Mouse (Mus musculus) heart, embryonic 14.5 days (tissue): ENCODE data around the gene Pkm. TPM values are rescaled to one million over a fixed set of nuclear protein-coding genes. Genes with fewer than 3 reads are reported as not detected.

ENCODE experiments used
- ATAC-seq: fragments of 200-750 bp; cut with Nextera tagmentation; 2 replicates; pipeline ENCODE4 v1.8.0; 2017; ENCODE audit warnings: low read depth, moderate TSS enrichment; ENCODE audit not compliant: insufficient number of reproducible peaks, insufficient read depth, low FRiP score
- H3K27ac ChIP-seq, 2 experiments: fragments of 200-500 bp in 1 of 2; fragments of 300-500 bp in 1 of 2; sonication (generic) in 1 of 2; replicated peaks in 1 of 2; 2 replicates each; pipeline ENCODE4 v1.5.1; 2012 to 2014; ENCODE audit warnings: low read depth in 2 of 2, low read length in 2 of 2, control low read depth in 1 of 2, mild to moderate bottlenecking in 1 of 2, mixed read lengths in 1 of 2; ENCODE audit not compliant: control insufficient read depth in 1 of 2, insufficient read depth in 1 of 2
- H3K27me3 ChIP-seq: fragments of 300-500 bp; sonication (generic); 2 replicates; pipeline ENCODE4 v1.6.1; 2014; ENCODE audit warnings: mild to moderate bottlenecking, low read length, control low read depth; ENCODE audit not compliant: control insufficient read depth, insufficient read depth
- H3K36me3 ChIP-seq: fragments of 300-500 bp; sonication (generic); 2 replicates; pipeline ENCODE4 v1.6.1; 2014; ENCODE audit warnings: mild to moderate bottlenecking, control low read depth, low read length, mixed read lengths; ENCODE audit not compliant: control insufficient read depth, insufficient read depth
- H3K4me1 ChIP-seq, 2 experiments: fragments of 200-500 bp in 1 of 2; fragments of 300-500 bp in 1 of 2; sonication (generic) in 1 of 2; 2 replicates each; pipeline ENCODE4 v1.6.1; 2012 to 2014; ENCODE audit warnings: low read length in 2 of 2, control low read depth in 1 of 2, mixed read lengths in 1 of 2; ENCODE audit not compliant: control insufficient read depth in 2 of 2, insufficient read depth in 2 of 2
- H3K4me2 ChIP-seq: fragments of 300-500 bp; sonication (generic); 2 replicates; pipeline ENCODE4 v1.6.1; 2014; ENCODE audit warnings: mild to moderate bottlenecking, low read length
- H3K4me3 ChIP-seq, 2 experiments: fragments of 200-500 bp in 1 of 2; fragments of 300-500 bp in 1 of 2; sonication (generic) in 1 of 2; 2 replicates each; pipeline ENCODE4 v1.5.1; 2012 to 2014; ENCODE audit warnings: low read length in 2 of 2, mild to moderate bottlenecking in 2 of 2, control low read depth in 1 of 2, low read depth in 1 of 2, moderate library complexity in 1 of 2; ENCODE audit not compliant: control insufficient read depth in 1 of 2, insufficient read depth in 1 of 2
- H3K9ac ChIP-seq: fragments of 300-500 bp; sonication (generic); 2 replicates; pipeline ENCODE4 v1.6.1; 2014; ENCODE audit warnings: mild to moderate bottlenecking, low read length
- H3K9me3 ChIP-seq: fragments of 300-500 bp; sonication (generic); 2 replicates; pipeline ENCODE4 v1.6.1; 2016; ENCODE audit warnings: low read length, control low read depth; ENCODE audit not compliant: control insufficient read depth
- WGBS: fragments of 180-500 bp; shearing (Covaris S2); extraction: QIAGEN DNeasy Blood & Tissue Kit; methylation state at CpG from one replicate; pipeline ENCODE4 v1.1.7; 2014; 5-methylcytosine and 5-hydroxymethylcytosine counted together
- polyA plus RNA-seq: library from polyadenylated mRNA; unstranded; fragments of >200 nt; fragmentation: Nextera tagmentation; extraction: Ambion mirVana; gene quantifications from 2 replicates; pipeline ENCODE4 v1.2.1, GENCODE M21; 2014

The Pkm gene
- polyA plus RNA-seq, 1 experiment from 2014 or later = 1,798 TPM

- H3K27me3 ChIP-seq = no peaks in the 10 kb centered on the region
- H3K9me3 ChIP-seq = no peaks in the 10 kb centered on the region
These were observed 38.6 kb downstream of the Pkm start for GRCm38 (mm10) chr9:59694571-59695450.

GRCm38 (mm10) chr9:59695451-59695813, 39.3 kb downstream of the Pkm start:
- H3K9me3 ChIP-seq = no peaks in the 10 kb centered on the region
- WGBS = 18% methylated on average over 3 of the region's 3 CpGs
- H3K4me1 ChIP-seq = peaks cover 15 to 18% of the 10 kb centered on the region in 2 experiments
- no peak overlapping the region for H3K4me3 ChIP-seq
- H3K27ac ChIP-seq = peak overlapping the region in 1 of 2 experiments; percentile 47; a peak in 1 of 4 replicates
- no peaks in the 10 kb centered on the region for H3K36me3 ChIP-seq
- H3K9ac ChIP-seq = 0 out of 2 replicates have a peak overlapping the region, but pooled peaks have one; percentile 31
- no peak overlapping the region for H3K4me2 ChIP-seq
- no peaks in the 10 kb centered on the region for H3K27me3 ChIP-seq
- ATAC-seq = no peak

More at GRCm38 (mm10) chr9:59694571-59695450, 38.6 kb downstream of the Pkm start:
- ATAC-seq = no peak
- no peaks in the 10 kb centered on the region for H3K36me3 ChIP-seq
- no peak overlapping the region for H3K4me2 ChIP-seq
- 51% methylated on average over 16 of the region's 16 CpGs for WGBS
- peak overlapping the region in 1 of 2 experiments; percentile 47; a peak in 1 of 4 replicates for H3K27ac ChIP-seq
- H3K9ac ChIP-seq = no peak overlapping the region
- no peak overlapping the region for H3K4me3 ChIP-seq
- peaks cover 15 to 18% of the 10 kb centered on the region in 2 experiments for H3K4me1 ChIP-seq

GRCm38 (mm10) chr9:59696381-59696780, 40.2 kb downstream of the Pkm start:
- Histone ChIP-seq H3K27ac (no peak overlapping the region), H3K9ac (no peak overlapping the region), H3K4me2 (no peak overlapping the region), H3K27me3 (no peaks in the 10 kb centered on the region), H3K36me3 (no peaks in the 10 kb centered on the region), H3K9me3 (no peaks in the 10 kb centered on the region), H3K4me1 (peaks cover 15 to 18% of the 10 kb centered on the region in 2 experiments), H3K4me3 (no peak overlapping the region)
- no peak for ATAC-seq
- WGBS = 66% methylated on average over 3 of the region's 3 CpGs

- H3K27me3 ChIP-seq = no peaks in the 10 kb centered on the region
- no peak overlapping the region for H3K4me3 ChIP-seq
- H3K4me2 ChIP-seq = no peak overlapping the region
- 75% methylated on average over 7 of the region's 7 CpGs for WGBS
- no peaks in the 10 kb centered on the region for H3K4me1 ChIP-seq
- H3K27ac ChIP-seq = no peak overlapping the region
- H3K9ac ChIP-seq = no peak overlapping the region
- H3K9me3 ChIP-seq = no peaks in the 10 kb centered on the region
- no peaks in the 10 kb centered on the region for H3K36me3 ChIP-seq
- no peak for ATAC-seq
These were observed 44.9 kb downstream of the Pkm start for GRCm38 (mm10) chr9:59701094-59701493.

GRCm38 (mm10) chr9:59703099-59703498, 46.9 kb downstream of the Pkm start:
- Histone ChIP-seq H3K4me3 (no peak overlapping the region), H3K4me2 (no peak overlapping the region), H3K27me3 (no peaks in the 10 kb centered on the region), H3K4me1 (no peaks in the 10 kb centered on the region; a peak in 1 of 4 replicates), H3K27ac (no peak overlapping the region), H3K9me3 (no peaks in the 10 kb centered on the region), H3K36me3 (no peaks in the 10 kb centered on the region), H3K9ac (no peak overlapping the region)
- ATAC-seq = no peak
- 71% methylated on average over 6 of the region's 6 CpGs for WGBS

GRCm38 (mm10) chr9:59706850-59707825, 51.0 kb downstream of the Pkm start:
- ATAC-seq = no peak
- Histone ChIP-seq H3K4me2 (no peak overlapping the region), H3K27me3 (no peaks in the 10 kb centered on the region), H3K9ac (no peak overlapping the region), H3K4me3 (no peak overlapping the region), H3K27ac (no peak overlapping the region), H3K9me3 (no peaks in the 10 kb centered on the region), H3K36me3 (no peaks in the 10 kb centered on the region), H3K4me1 (no peaks in the 10 kb centered on the region; a peak in 1 of 4 replicates)
- 43% methylated on average over 10 of the region's 10 CpGs for WGBS

GRCm38 (mm10) chr9:59709225-59709624, 53.1 kb downstream of the Pkm start:
- Histone ChIP-seq H3K36me3 (no peaks in the 10 kb centered on the region), H3K27me3 (no peaks in the 10 kb centered on the region), H3K4me3 (no peak overlapping the region), H3K9me3 (no peaks in the 10 kb centered on the region), H3K27ac (no peak overlapping the region), H3K4me1 (no peaks in the 10 kb centered on the region; a peak in 1 of 4 replicates), H3K4me2 (no peak overlapping the region), H3K9ac (no peak overlapping the region)
- WGBS = 66% methylated on average over 3 of the region's 3 CpGs
- ATAC-seq = no peak
